Mouse (Mus musculus): ENCODE results near the gene Yeats4. TPM values are rescaled to one million over a fixed set of nuclear protein-coding genes. Genes with fewer than 3 reads are reported as not detected.

The Yeats4 gene
- total and polyA plus RNA-seq, 3 experiments = 13.7 to 27.9 (median 26.9) TPM

DNA sequence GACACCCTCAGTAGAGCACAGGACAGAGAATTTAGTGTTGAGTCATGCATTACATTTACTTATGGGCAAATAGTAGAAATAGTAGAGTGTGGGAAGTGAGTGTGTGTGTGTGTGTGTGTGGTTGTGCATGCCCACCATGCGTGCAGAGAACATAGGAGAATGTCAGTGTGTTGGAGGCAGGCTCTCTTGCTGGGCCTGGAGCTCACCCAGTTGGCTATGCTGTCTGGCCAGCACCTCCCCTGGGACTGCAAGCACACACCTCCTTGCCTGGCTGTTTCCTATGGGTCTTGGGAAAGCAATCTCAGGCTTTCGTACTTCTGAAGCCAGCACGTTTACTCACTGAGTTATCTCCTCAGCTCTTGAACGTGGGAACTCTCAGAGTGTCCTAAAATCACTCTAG is 10.5 kb upstream of the Yeats4 start:
- no peak for DNase-seq
- Histone ChIP-seq H3K79me2 (replicated peaks; ENCODE audit: control insufficient read depth, insufficient read depth, low read length) (no peaks in the 10 kb centered on the region), H3K27ac (no peak overlapping the region), H3K27me3 (ENCODE audit: control insufficient read depth, insufficient read depth, low read length) (peaks cover 2% of the 10 kb centered on the region; the same call in 1 of the 2 replicates), H3K4me1 (ENCODE audit: control insufficient read depth, insufficient read depth, low read length) (no peaks in the 10 kb centered on the region), H3K4me3 (no peak overlapping the region), H3K36me3 (ENCODE audit: control insufficient read depth, insufficient read depth, low read length) (no peaks in the 10 kb centered on the region), H3K9ac (ENCODE audit: low read depth, low read length) (no peak overlapping the region)
- no peak for TF ChIP-seq CTCF (IDR thresholded peaks at IDR 0.05)
- no peak for TF ChIP-seq EP300 (IDR thresholded peaks at IDR 0.05; ENCODE audit: insufficient read depth, low read depth, low read length)
- TF ChIP-seq POLR2A (IDR thresholded peaks at IDR 0.05; ENCODE audit: insufficient read depth, low read depth, low read length) = no peak
- WGBS = 46% methylated on average over 4 of the region's 4 CpGs
- intact Hi-C loops (cut with DNase I) = no loop called here

GRCm38 (mm10) chr10:117229826-117230225 is 5.5 kb upstream of the Yeats4 start:
- Histone ChIP-seq H3K36me3 (ENCODE audit: control insufficient read depth, insufficient read depth, low read length) (no peaks in the 10 kb centered on the region), H3K9ac (ENCODE audit: low read depth, low read length) (no peak overlapping the region), H3K4me1 (ENCODE audit: control insufficient read depth, insufficient read depth, low read length) (no peaks in the 10 kb centered on the region), H3K27ac (no peak overlapping the region), H3K27me3 (ENCODE audit: control insufficient read depth, insufficient read depth, low read length) (0 out of 2 replicates have a peak, but pooled peaks cover 3% of the 10 kb centered on the region), H3K79me2 (replicated peaks; ENCODE audit: control insufficient read depth, insufficient read depth, low read length) (no peaks in the 10 kb centered on the region), H3K4me3 (no peak overlapping the region)
- TF ChIP-seq POLR2A (IDR thresholded peaks at IDR 0.05; ENCODE audit: insufficient read depth, low read depth, low read length) (no peak), CTCF (IDR thresholded peaks at IDR 0.05) (no peak), EP300 (IDR thresholded peaks at IDR 0.05; ENCODE audit: insufficient read depth, low read depth, low read length) (no peak)
- 72% methylated on average over 16 of the region's 16 CpGs for WGBS
- no peak for DNase-seq
- intact Hi-C loops (cut with DNase I) = no loop called here

GRCm38 (mm10) chr10:117226002-117226401 is 1.7 kb upstream of the Yeats4 start:
- H3K27ac ChIP-seq = no peak overlapping the region
- 0 out of 2 replicates have a peak, but pooled peaks cover 2% of the 10 kb centered on the region for H3K27me3 ChIP-seq (ENCODE audit: control insufficient read depth, insufficient read depth, low read length)
- TF ChIP-seq EP300 (IDR thresholded peaks at IDR 0.05; ENCODE audit: insufficient read depth, low read depth, low read length) (no peak), CTCF (IDR thresholded peaks at IDR 0.05) (no peak), POLR2A (IDR thresholded peaks at IDR 0.05; ENCODE audit: insufficient read depth, low read depth, low read length) (no peak)
- H3K4me3 ChIP-seq = no peak overlapping the region
- WGBS = 69% methylated on average over 3 of the region's 3 CpGs
- H3K4me1 ChIP-seq (ENCODE audit: control insufficient read depth, insufficient read depth, low read length) = peaks cover 1% of the 10 kb centered on the region; the same call in 1 of the 2 replicates
- no peak for DNase-seq
- no peak overlapping the region for H3K9ac ChIP-seq (ENCODE audit: low read depth, low read length)
- no peaks in the 10 kb centered on the region for H3K36me3 ChIP-seq (ENCODE audit: control insufficient read depth, insufficient read depth, low read length)
- H3K79me2 ChIP-seq (replicated peaks; ENCODE audit: control insufficient read depth, insufficient read depth, low read length) = 0 out of 2 replicates have a peak, but pooled peaks cover 1% of the 10 kb centered on the region
- intact Hi-C loops (cut with DNase I) = no loop called here

GRCm38 (mm10) chr10:117225094-117225493 is 787 bp upstream of the Yeats4 start:
- intact Hi-C loops (cut with DNase I) = no loop called here
- Histone ChIP-seq H3K79me2 (replicated peaks; ENCODE audit: control insufficient read depth, insufficient read depth, low read length) (0 out of 2 replicates have a peak, but pooled peaks cover 1% of the 10 kb centered on the region), H3K36me3 (ENCODE audit: control insufficient read depth, insufficient read depth, low read length) (no peaks in the 10 kb centered on the region), H3K27me3 (ENCODE audit: control insufficient read depth, insufficient read depth, low read length) (0 out of 2 replicates have a peak, but pooled peaks cover 2% of the 10 kb centered on the region), H3K4me3 (no peak overlapping the region), H3K4me1 (ENCODE audit: control insufficient read depth, insufficient read depth, low read length) (peaks cover 1% of the 10 kb centered on the region; the same call in 1 of the 2 replicates), H3K27ac (no peak overlapping the region), H3K9ac (ENCODE audit: low read depth, low read length) (no peak overlapping the region)
- TF ChIP-seq CTCF (IDR thresholded peaks at IDR 0.05) (peak; percentile 42), POLR2A (IDR thresholded peaks at IDR 0.05; ENCODE audit: insufficient read depth, low read depth, low read length) (no peak)
- 52% methylated on average over 8 of the region's 8 CpGs for WGBS
- no peak for DNase-seq

GRCm38 (mm10) chr10:117223758-117224101 is 577 bp downstream of the Yeats4 start:
- 3% methylated on average over 9 of the region's 9 CpGs for WGBS
- no peak for DNase-seq
- Histone ChIP-seq H3K27me3 (ENCODE audit: control insufficient read depth, insufficient read depth, low read length) (no peaks in the 10 kb centered on the region), H3K4me1 (ENCODE audit: control insufficient read depth, insufficient read depth, low read length) (peaks cover 1% of the 10 kb centered on the region; the same call in 1 of the 2 replicates), H3K79me2 (replicated peaks; ENCODE audit: control insufficient read depth, insufficient read depth, low read length) (0 out of 2 replicates have a peak, but pooled peaks cover 1% of the 10 kb centered on the region), H3K36me3 (ENCODE audit: control insufficient read depth, insufficient read depth, low read length) (no peaks in the 10 kb centered on the region), H3K27ac (peak overlapping the region; percentile 98), H3K4me3 (peak overlapping the region; percentile 85), H3K9ac (ENCODE audit: low read depth, low read length) (peak overlapping the region; percentile 50)
- TF ChIP-seq EP300 (IDR thresholded peaks at IDR 0.05; ENCODE audit: insufficient read depth, low read depth, low read length) = no peak
- TF ChIP-seq POLR2A (IDR thresholded peaks at IDR 0.05; ENCODE audit: insufficient read depth, low read depth, low read length) = no peak
- no peak for TF ChIP-seq CTCF (IDR thresholded peaks at IDR 0.05)
- intact Hi-C loops (cut with DNase I) = loop anchor here (5.0 kb wide), 3 partner anchors 76 to 161 kb away; partner anchors contain the start of genes Cct2 and Frs2

DNA sequence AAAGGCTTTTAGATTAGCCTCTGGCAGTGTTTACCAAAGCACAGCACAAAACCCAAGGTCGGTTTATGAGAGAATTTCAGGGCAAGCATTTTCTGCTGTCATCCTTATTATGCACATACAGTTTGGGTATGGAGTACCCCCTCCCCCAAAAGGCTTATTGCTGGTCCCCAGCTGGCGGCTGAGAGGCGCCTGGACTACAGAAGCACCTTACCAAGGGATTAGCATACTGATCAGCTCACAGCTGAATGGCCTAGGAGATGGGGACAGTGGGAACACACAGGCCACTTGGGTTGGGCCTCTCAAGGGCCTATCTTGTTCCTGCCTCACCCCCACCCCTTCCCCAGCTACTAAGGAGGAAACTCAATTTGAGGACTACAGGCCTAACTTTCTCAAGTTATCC is 1.5 kb downstream of the Yeats4 start:
- H3K4me3 ChIP-seq = no peak overlapping the region
- 68% methylated on average over 3 of the region's 3 CpGs for WGBS
- TF ChIP-seq CTCF (IDR thresholded peaks at IDR 0.05) = no peak
- no peak for TF ChIP-seq EP300 (IDR thresholded peaks at IDR 0.05; ENCODE audit: insufficient read depth, low read depth, low read length)
- TF ChIP-seq POLR2A (IDR thresholded peaks at IDR 0.05; ENCODE audit: insufficient read depth, low read depth, low read length) = no peak
- peaks cover 1% of the 10 kb centered on the region; the same call in 1 of the 2 replicates for H3K4me1 ChIP-seq (ENCODE audit: control insufficient read depth, insufficient read depth, low read length)
- H3K27me3 ChIP-seq (ENCODE audit: control insufficient read depth, insufficient read depth, low read length) = no peaks in the 10 kb centered on the region
- H3K27ac ChIP-seq = no peak overlapping the region
- intact Hi-C loops (cut with DNase I) = loop anchor here (5.0 kb wide), 3 partner anchors 76 to 161 kb away; partner anchors contain the start of genes Cct2 and Frs2
- DNase-seq = no peak
- no peak overlapping the region for H3K9ac ChIP-seq (ENCODE audit: low read depth, low read length)
- no peaks in the 10 kb centered on the region for H3K36me3 ChIP-seq (ENCODE audit: control insufficient read depth, insufficient read depth, low read length)
- 0 out of 2 replicates have a peak, but pooled peaks cover 1% of the 10 kb centered on the region for H3K79me2 ChIP-seq (replicated peaks; ENCODE audit: control insufficient read depth, insufficient read depth, low read length)
